Mouse (Mus musculus) midbrain, embryonic 13.5 days (tissue): ENCODE data around the gene Hnrnpl. TPM values are rescaled to one million over a fixed set of nuclear protein-coding genes. Genes with fewer than 3 reads are reported as not detected.

Experiments
- ATAC-seq: fragments of 200-750 bp; cut with Nextera tagmentation; 2 replicates; pipeline ENCODE4 v1.8.0; 2017; ENCODE audit warnings: mild to moderate bottlenecking, moderate TSS enrichment, moderate library complexity
- H3K27ac ChIP-seq: fragments of 300-500 bp; sonication (generic); 2 replicates; pipeline ENCODE4 v1.5.1; 2015; ENCODE audit warnings: inconsistent platforms, mild to moderate bottlenecking, moderate library complexity
- H3K27me3 ChIP-seq: fragments of 300-500 bp; sonication (generic); 2 replicates; pipeline ENCODE4 v1.6.1; 2015; ENCODE audit warnings: mild to moderate bottlenecking, inconsistent platforms
- H3K36me3 ChIP-seq: fragments of 300-500 bp; sonication (generic); 2 replicates; pipeline ENCODE4 v1.6.1; 2015; ENCODE audit warnings: mild to moderate bottlenecking, inconsistent platforms
- H3K4me1 ChIP-seq: fragments of 300-500 bp; sonication (generic); replicated peaks from 2 replicates; pipeline ENCODE4 v1.6.1; 2015; ENCODE audit warnings: inconsistent platforms
- H3K4me2 ChIP-seq: fragments of 300-500 bp; sonication (generic); replicated peaks from 2 replicates; pipeline ENCODE4 v1.6.1; 2015; ENCODE audit warnings: moderate library complexity, mild to moderate bottlenecking, inconsistent platforms
- H3K4me3 ChIP-seq: fragments of 300-500 bp; sonication (generic); replicated peaks from 2 replicates; pipeline ENCODE4 v1.5.1; 2015; ENCODE audit warnings: mild to moderate bottlenecking, inconsistent platforms
- H3K9ac ChIP-seq: fragments of 300-500 bp; sonication (generic); replicated peaks from 2 replicates; pipeline ENCODE4 v1.6.1; 2015; ENCODE audit warnings: mild to moderate bottlenecking, inconsistent platforms
- H3K9me3 ChIP-seq: fragments of 300-500 bp; sonication (generic); 2 replicates; pipeline ENCODE4 v1.6.1; 2016; ENCODE audit warnings: mild to moderate bottlenecking, inconsistent platforms
- WGBS: fragments of 180-500 bp; shearing (Covaris S2); methylation state at CpG from one replicate; pipeline ENCODE4 v1.1.7; 2015; 5-methylcytosine and 5-hydroxymethylcytosine counted together
- polyA plus RNA-seq: library from polyadenylated mRNA; unstranded; fragments of >200 nt; fragmentation: Nextera tagmentation; extraction: Ambion mirVana; gene quantifications from 2 replicates; pipeline ENCODE4 v1.2.1, GENCODE M21; 2015

The Hnrnpl gene
- polyA plus RNA-seq, 1 experiment from 2014 or later: 238 TPM

DNA sequence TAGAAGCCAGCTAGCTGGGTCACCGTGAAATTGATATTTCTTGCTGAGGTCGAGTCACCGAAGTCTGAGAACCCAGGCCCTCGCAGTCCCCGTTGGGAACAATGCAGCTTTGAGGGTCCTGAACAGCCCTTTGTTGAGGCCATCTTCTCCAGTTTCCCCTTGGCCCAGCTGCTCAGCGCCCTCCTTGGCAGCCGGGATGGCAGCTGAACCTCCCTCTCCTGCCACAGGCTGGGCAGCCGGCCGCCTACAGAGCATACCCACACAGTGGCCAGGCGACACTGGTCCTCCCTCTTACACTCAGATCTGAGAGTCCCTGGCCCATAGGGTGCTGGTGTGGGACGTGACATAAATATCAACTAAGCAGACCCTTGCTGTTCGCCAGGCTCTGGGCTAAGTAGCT is 34.2 kb upstream of the Hnrnpl start:
- Histone ChIP-seq H3K4me1 (peaks cover 6% of the 10 kb centered on the region; the same call in 1 of the 2 replicates), H3K27me3 (no peaks in the 10 kb centered on the region), H3K4me3 (no peak overlapping the region), H3K4me2 (no peak overlapping the region), H3K27ac (peak overlapping the region; percentile 45; the same call in 1 of the 2 replicates), H3K36me3 (peaks cover 42% of the 10 kb centered on the region), H3K9me3 (no peaks in the 10 kb centered on the region), H3K9ac (no peak overlapping the region)
- ATAC-seq: peak; percentile 77
- 59% methylated on average over 12 of the region's 12 CpGs for WGBS

DNA sequence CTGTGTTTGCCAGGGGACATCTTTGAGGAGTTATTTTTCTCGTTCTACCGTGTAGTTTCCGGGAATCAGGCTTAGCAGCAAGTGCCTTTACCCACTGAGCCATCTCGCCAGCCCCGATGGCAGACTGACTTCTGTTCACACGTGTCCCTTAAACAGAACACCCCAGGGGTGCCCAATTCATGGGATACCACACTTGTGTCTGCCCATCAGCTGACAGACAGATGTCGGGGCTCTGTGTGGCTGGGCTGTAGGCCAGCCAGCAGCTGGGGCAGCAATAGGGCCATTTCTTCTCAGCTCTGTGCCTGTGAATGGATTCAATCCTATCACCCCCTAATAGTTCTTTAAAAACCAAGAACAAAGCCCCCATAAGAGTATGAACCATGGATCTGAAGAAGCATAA is 33.2 kb upstream of the Hnrnpl start:
- no peak for ATAC-seq

DNA sequence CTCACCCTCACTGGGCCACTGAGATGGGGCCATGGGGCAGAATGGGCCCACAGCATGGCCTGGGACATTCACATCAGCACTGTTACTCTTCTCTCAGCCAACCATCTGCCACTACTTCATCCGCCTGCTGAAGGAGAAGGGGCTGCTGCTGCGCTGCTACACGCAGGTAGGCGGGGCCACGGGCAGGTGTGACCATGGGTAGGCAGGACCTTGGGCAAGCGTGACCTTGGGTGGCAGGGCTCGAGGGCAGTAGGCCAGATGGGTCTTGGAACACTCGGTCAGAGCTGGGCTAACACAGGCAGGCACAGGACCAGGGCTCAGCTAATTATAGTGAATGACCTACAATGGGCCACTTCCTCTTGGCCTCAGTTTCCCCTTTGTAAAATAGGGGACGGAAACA is 29.5 kb upstream of the Hnrnpl start:
- Histone ChIP-seq H3K27me3 (no peaks in the 10 kb centered on the region), H3K9ac (no peak overlapping the region), H3K36me3 (peaks cover 46% of the 10 kb centered on the region), H3K4me2 (no peak overlapping the region), H3K9me3 (no peaks in the 10 kb centered on the region), H3K4me3 (no peak overlapping the region), H3K27ac (no peak overlapping the region), H3K4me1 (peaks cover 12% of the 10 kb centered on the region)
- WGBS: 90% methylated on average over 9 of the region's 9 CpGs
- ATAC-seq: no peak

More for the DNA sequence above, 33.2 kb upstream of the Hnrnpl start:
- Histone ChIP-seq H3K4me2 (no peak overlapping the region), H3K9ac (no peak overlapping the region), H3K9me3 (no peaks in the 10 kb centered on the region), H3K27me3 (no peaks in the 10 kb centered on the region), H3K36me3 (peaks cover 42% of the 10 kb centered on the region), H3K27ac (no peak overlapping the region), H3K4me3 (no peak overlapping the region), H3K4me1 (peaks cover 6% of the 10 kb centered on the region)
- WGBS: 81% methylated on average over 7 of the region's 7 CpGs

DNA sequence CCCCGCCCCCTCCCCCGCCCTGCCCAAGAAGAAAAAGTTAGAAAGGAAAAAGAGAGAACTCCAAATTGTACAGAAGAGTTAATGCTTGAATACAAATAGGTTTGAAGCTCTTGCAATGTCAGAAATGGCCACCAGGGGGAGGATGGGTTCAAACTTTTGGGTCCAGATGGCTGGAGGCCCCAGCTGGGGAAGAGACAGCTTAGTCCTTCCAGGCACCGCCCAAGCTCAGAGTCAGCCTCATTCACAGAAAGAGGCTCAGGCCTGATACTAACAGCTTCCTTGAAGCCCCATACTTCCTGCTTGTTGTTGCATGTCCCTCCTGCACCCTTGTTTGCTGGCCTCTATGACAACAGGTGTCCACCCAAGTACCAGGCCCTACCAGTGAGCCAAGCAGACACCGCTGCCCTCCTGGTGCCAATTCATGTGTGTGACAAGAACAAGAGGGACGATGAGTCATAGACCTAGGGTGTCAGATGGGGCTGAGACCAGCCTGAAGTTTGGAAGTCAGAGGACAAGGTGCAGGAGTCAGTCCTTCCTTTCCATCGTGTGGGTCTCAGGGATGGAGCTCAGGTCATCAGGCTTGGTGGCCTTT is 28.2 kb upstream of the Hnrnpl start:
- Histone ChIP-seq H3K4me2 (no peak overlapping the region), H3K4me1 (peaks cover 7% of the 10 kb centered on the region), H3K27ac (no peak overlapping the region), H3K36me3 (peaks cover 40% of the 10 kb centered on the region), H3K9me3 (no peaks in the 10 kb centered on the region), H3K27me3 (no peaks in the 10 kb centered on the region), H3K9ac (no peak overlapping the region), H3K4me3 (no peak overlapping the region)
- ATAC-seq: peak; percentile 79
- WGBS: 47% methylated on average over 6 of the region's 6 CpGs

DNA sequence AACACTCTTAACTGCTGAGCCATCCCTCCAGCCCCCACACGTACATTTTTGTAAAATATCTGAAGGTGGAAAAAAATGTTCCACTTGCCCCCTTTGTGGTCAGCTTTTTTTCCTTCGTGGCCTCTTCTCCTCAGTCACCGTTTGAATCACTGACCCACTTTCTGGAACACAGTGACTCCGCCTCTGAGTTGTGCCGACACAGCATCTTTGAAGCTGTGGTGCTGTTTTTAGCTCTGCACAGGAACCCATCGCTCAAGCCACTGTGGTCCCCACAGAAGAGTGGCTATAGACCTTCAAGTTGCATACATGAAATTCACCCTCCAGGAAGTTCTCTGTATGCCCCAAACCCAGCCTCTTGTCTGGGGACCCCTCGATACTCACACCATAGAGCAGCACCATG is 27.5 kb upstream of the Hnrnpl start:
- no peak overlapping the region for H3K9ac ChIP-seq
- H3K4me3 ChIP-seq: no peak overlapping the region
- H3K9me3 ChIP-seq: no peaks in the 10 kb centered on the region
- WGBS: 78% methylated on average over 7 of the region's 7 CpGs
- no peak overlapping the region for H3K4me2 ChIP-seq
- H3K36me3 ChIP-seq: peaks cover 46% of the 10 kb centered on the region
- no peaks in the 10 kb centered on the region for H3K27me3 ChIP-seq
- H3K4me1 ChIP-seq: peaks cover 7% of the 10 kb centered on the region
- no peak for ATAC-seq
- no peak overlapping the region for H3K27ac ChIP-seq

DNA sequence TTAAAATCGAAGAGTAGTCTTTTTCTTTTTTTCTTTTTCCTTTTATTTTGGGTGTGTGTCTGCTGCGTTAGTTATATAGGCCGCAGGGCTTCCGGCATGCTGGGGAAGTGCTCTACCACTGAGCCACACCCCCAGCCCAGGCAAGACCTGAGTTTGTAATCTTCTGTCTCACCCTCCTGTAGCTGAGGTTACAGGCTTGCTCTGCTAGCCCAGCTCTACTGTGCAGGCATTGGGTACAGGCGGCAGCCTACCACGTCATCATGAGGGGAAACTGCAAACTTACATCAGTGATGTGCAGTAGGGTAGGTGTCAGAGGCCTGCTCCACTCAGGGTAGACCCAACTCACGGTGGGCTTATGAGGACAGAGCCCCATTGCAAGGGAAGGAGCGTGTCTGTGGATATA is 27.1 kb upstream of the Hnrnpl start:
- Histone ChIP-seq H3K4me1 (peaks cover 7% of the 10 kb centered on the region), H3K27ac (no peak overlapping the region), H3K4me3 (no peak overlapping the region), H3K36me3 (peaks cover 48% of the 10 kb centered on the region), H3K4me2 (no peak overlapping the region), H3K27me3 (no peaks in the 10 kb centered on the region), H3K9ac (no peak overlapping the region), H3K9me3 (no peaks in the 10 kb centered on the region)
- WGBS: 93% methylated on average over 8 of the region's 8 CpGs
- ATAC-seq: no peak

DNA sequence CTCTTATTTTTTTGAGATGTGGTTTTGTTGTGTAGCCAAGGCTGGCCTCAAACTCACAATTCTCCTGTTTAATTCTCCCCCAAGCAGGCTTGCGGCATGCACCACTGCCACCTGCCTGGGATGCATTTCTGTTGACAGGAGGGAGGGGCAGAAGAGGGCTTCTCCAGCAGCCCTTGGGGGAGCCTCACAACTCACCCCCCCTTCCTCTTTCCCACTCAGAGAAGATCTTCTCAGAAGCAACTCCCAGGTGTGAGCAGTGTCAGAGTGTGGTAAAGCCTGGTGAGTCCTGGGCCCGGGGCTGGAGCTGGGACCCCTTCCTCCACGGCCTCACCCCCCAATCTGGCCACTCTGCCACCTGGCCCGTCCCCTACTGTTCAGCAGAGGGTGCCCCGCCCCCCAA is 23.2 kb upstream of the Hnrnpl start:
- Histone ChIP-seq H3K9me3 (no peaks in the 10 kb centered on the region), H3K4me1 (peaks cover 6% of the 10 kb centered on the region), H3K27ac (no peak overlapping the region), H3K4me2 (no peak overlapping the region), H3K36me3 (peaks cover 54% of the 10 kb centered on the region), H3K4me3 (no peak overlapping the region), H3K27me3 (no peaks in the 10 kb centered on the region), H3K9ac (no peak overlapping the region)
- WGBS: 75% methylated on average over 5 of the region's 5 CpGs
- ATAC-seq: no peak

DNA sequence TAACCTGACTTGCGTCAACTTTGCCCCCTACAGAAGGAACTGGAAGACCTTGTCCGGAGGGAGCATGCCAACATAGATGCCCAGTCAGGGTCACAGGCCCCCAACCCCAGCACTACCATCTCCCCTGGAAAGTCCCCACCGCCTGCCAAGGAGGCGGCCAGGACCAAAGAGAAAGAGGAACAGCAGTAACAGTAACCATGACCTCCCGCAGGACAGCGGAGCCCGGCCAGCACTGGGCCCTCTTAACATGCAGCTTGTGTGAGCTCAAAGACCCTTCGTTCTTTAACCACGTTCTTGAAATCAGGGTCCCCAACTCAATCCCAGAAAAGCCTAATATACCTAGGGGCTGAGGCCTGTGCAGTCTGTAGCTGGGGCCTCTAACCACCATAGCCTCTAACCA is 20.5 kb upstream of the Hnrnpl start:
- Histone ChIP-seq H3K9ac (0 out of 2 replicates have a peak overlapping the region, but pooled peaks have one; percentile 6), H3K4me3 (no peak overlapping the region), H3K4me1 (no peaks in the 10 kb centered on the region), H3K9me3 (no peaks in the 10 kb centered on the region), H3K36me3 (peaks cover 50% of the 10 kb centered on the region), H3K4me2 (no peak overlapping the region), H3K27me3 (no peaks in the 10 kb centered on the region), H3K27ac (no peak overlapping the region)
- no peak for ATAC-seq
- WGBS: 96% methylated on average over 9 of the region's 9 CpGs

DNA sequence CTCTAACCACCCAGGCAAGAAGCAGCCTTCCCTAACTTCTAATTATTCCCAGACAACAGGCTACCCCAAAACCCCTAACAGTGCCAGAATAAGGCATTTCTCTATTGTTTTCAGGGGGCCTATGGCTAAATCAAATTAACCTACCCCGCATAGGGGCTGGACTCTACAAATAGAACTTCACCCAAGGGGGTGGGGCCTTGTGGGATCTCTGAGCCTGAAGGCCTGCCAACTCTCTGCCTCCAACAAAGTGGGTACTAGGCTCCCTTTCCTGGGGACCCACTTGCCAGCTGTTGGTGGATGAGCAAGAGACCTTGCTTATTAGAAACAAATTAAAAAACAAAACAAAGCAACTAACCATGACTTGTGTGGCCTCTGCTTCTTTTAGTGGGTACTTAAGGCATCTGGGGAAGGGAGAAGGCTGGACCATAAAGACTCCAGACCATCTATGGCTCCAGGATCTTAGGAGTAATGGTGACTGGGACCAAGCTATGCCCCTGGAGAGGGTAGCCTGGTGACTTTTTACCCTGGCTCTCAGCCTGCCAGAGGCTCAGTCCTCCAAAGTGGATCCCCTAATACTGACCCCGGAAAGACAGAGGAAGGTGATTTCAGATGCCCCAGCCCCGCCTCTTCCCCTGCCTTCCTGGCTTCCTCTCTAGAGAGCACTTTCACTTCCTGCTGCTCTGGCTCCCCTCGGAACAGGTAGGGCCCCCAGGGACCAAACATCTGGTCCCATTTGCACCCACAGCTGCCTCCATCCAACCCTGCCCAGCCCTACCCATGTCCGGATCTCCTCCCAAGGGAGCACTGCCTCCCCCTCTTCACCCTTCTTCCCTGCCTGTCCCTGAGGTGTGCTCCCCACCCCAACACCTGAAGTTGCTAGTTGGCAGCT is 19.8 kb upstream of the Hnrnpl start, which contains the start of gene Rinl:
Rinl (plus strand) TSS at position 663 of the 889 bp plus-strand sequence.
- H3K36me3 ChIP-seq: peaks cover 43% of the 10 kb centered on the region
- H3K27ac ChIP-seq: no peak within 1 kb of the TSS
- 88% methylated on average over 5 of the region's 5 CpGs for WGBS
- 0 out of 2 replicates have a peak within 1 kb of the TSS, but pooled peaks have one; percentile 6 for H3K9ac ChIP-seq
- no peaks in the 10 kb centered on the region for H3K4me1 ChIP-seq
- H3K27me3 ChIP-seq: no peaks in the 10 kb centered on the region
- no peak within 1 kb of the TSS for H3K4me3 ChIP-seq
- H3K9me3 ChIP-seq: no peaks in the 10 kb centered on the region
- no peak within 1 kb of the TSS for H3K4me2 ChIP-seq
- no peak for ATAC-seq

DNA sequence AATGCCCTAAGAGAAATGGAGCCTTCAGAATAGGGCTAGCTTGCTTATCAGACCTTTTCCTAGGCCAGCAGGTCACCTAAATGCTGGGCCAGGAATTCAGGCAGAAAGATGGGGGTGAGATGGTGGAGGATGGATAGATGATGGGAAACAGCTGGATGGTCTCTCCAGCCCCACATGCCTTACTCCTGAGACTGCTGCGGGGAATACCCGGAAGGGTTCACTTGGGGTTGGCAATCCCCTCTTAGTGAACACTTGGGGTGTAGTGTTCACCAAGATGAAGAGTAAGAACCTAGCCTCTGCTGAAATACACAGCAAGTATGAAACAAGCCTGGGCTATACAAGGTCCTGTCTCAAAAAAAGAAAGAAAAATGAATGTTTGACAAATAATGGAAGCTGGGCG is 19.1 kb upstream of the Hnrnpl start:
- Histone ChIP-seq H3K27ac (no peak overlapping the region), H3K27me3 (no peaks in the 10 kb centered on the region), H3K36me3 (peaks cover 39% of the 10 kb centered on the region), H3K9ac (no peak overlapping the region), H3K4me1 (no peaks in the 10 kb centered on the region), H3K4me3 (no peak overlapping the region), H3K4me2 (no peak overlapping the region), H3K9me3 (no peaks in the 10 kb centered on the region)
- ATAC-seq: no peak
- 93% methylated on average over 3 of the region's 3 CpGs for WGBS

DNA sequence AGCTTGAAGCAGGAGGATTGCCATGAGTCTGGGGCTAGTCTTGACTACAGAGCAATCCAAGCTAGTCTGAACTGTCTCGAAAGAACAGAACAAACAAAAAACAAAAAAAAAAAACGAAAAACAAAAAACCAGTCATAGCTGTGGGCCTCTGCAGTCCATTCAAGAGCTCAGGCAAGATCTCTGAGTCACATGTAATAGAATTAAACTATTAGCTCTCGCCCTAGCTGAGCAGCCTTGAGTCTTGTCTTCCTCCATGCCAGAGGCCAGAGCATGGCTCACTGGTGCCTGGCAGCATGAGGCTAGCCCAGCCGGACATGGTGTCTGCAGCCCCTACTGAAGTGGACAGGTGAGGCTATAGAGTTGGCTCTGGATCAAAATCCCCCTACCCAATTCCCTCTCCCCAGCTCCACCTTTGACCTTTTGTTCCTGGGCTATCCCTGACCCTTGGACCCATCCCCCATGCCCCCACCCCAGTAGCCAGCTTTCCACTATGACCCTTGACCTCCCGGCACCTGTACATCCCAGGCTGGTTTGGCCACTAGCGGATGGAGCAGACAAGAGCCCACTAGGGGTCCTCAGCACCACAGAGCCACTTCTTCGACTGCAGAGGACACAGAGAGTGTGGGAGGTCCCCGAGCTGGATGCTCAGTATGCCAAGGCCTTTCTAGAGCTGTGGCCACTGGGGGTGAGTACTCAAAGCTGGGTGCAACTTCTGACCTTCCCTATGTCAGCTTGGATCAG is 18.1 kb upstream of the Hnrnpl start:
- no peak overlapping the region for H3K27ac ChIP-seq
- ATAC-seq: 0 out of 2 replicates have a peak, but pooled peaks have one; percentile 30
- H3K9ac ChIP-seq: no peak overlapping the region
- no peaks in the 10 kb centered on the region for H3K9me3 ChIP-seq
- WGBS: 48% methylated on average over 8 of the region's 8 CpGs
- H3K4me2 ChIP-seq: no peak overlapping the region
- no peaks in the 10 kb centered on the region for H3K27me3 ChIP-seq
- H3K4me1 ChIP-seq: no peaks in the 10 kb centered on the region
- peaks cover 34% of the 10 kb centered on the region for H3K36me3 ChIP-seq
- H3K4me3 ChIP-seq: no peak overlapping the region

DNA sequence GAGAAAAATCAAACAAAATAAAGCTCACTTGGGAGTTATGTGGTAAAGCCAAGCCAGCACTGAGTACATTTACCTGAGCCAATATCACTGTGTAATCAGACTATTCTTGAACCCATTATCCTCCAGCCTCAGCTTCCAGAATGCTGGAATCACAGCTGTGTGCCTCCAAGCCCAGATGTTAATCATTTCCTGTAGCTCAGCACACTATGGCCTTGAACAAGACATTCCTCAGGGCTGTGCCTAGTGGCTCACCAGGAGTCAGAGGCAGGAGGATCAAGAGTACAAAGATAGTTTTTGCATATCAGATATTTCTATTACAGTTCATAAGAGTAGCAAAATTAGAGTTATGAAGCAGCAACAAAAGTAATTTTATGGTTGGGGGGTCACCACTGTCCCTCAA is 16.6 kb upstream of the Hnrnpl start:
- Histone ChIP-seq H3K4me3 (no peak overlapping the region), H3K9ac (no peak overlapping the region), H3K4me2 (no peak overlapping the region), H3K9me3 (no peaks in the 10 kb centered on the region), H3K36me3 (peaks cover 19% of the 10 kb centered on the region), H3K4me1 (peaks cover 4% of the 10 kb centered on the region; the same call in 1 of the 2 replicates), H3K27me3 (0 out of 2 replicates have a peak, but pooled peaks cover 8% of the 10 kb centered on the region), H3K27ac (no peak overlapping the region)
- no peak for ATAC-seq
